Mouse (Mus musculus) embryonic fibroblast, embryonic 13.5 days (primary cell): ENCODE measurements at regions not wholly inside any gene's neighbourhood (a gene's known extent, or its start where the extent isn't known, plus 50 kb on each side); places are given as distances from the start of the nearest gene placed in this dataset.
A peak's percentile ranks its signal among the peaks of the same experiment; 100 is the strongest.

Experiments used
- H3K27ac ChIP-seq: 2 replicates; pipeline ENCODE4 v1.5.1; 2012; ENCODE audit warnings: low read length, control low read depth, inconsistent platforms; ENCODE audit not compliant: insufficient read depth
- H3K4me1 ChIP-seq: 2 replicates; pipeline ENCODE4 v1.6.1; 2011; ENCODE audit warnings: low read length; ENCODE audit not compliant: control insufficient read depth, insufficient read depth
- H3K4me3 ChIP-seq: 2 replicates; pipeline ENCODE4 v1.5.1; 2011; ENCODE audit warnings: mild to moderate bottlenecking, control low read depth, low read length; ENCODE audit not compliant: insufficient read depth
- CTCF ChIP-seq: IDR thresholded peaks from 2 replicates; pipeline ENCODE4 v1.5.1; 2011; ENCODE audit warnings: mild to moderate bottlenecking, control low read depth, low read length, moderate library complexity, borderline replicate concordance; ENCODE audit not compliant: insufficient read depth
- POLR2A ChIP-seq: IDR thresholded peaks from 2 replicates; pipeline ENCODE4 v1.6.1; 2011; ENCODE audit warnings: low read depth, mild to moderate bottlenecking, control low read depth, low read length, moderate library complexity

GRCm38 (mm10) chr10:120666985-120667677, 190.9 kb upstream of the Hmga2 start:
- Histone ChIP-seq H3K27ac (peak overlapping the region; percentile 93), H3K4me3 (no peak overlapping the region), H3K4me1 (peaks cover 2% of the 10 kb centered on the region; the same call in 1 of the 2 replicates)
- TF ChIP-seq CTCF (peak; percentile 68; the same call in 1 of the 2 replicates), POLR2A (no peak)

GRCm38 (mm10) chr10:120666202-120666860, 190.1 kb upstream of the Hmga2 start:
- Histone ChIP-seq H3K4me3 (no peak overlapping the region), H3K27ac (peak overlapping the region; percentile 93), H3K4me1 (peaks cover 2% of the 10 kb centered on the region; the same call in 1 of the 2 replicates)
- TF ChIP-seq CTCF = no peak
- TF ChIP-seq POLR2A = no peak

- no peak for TF ChIP-seq CTCF
- TF ChIP-seq POLR2A = no peak
- Histone ChIP-seq H3K4me3 (no peak overlapping the region), H3K27ac (peak overlapping the region; percentile 93), H3K4me1 (peaks cover 2% of the 10 kb centered on the region; the same call in 1 of the 2 replicates)
Measured at GRCm38 (mm10) chr10:120665670-120666069, 189.4 kb upstream of the Hmga2 start.

- peaks cover 2% of the 10 kb centered on the region; the same call in 1 of the 2 replicates for H3K4me1 ChIP-seq
- H3K4me3 ChIP-seq = no peak overlapping the region
- TF ChIP-seq POLR2A (no peak), CTCF (no peak)
- no peak overlapping the region for H3K27ac ChIP-seq
Measured at GRCm38 (mm10) chr10:120664419-120664818, 188.2 kb upstream of the Hmga2 start.

GRCm38 (mm10) chr10:120663396-120663795, 187.1 kb upstream of the Hmga2 start:
- Histone ChIP-seq H3K27ac (no peak overlapping the region), H3K4me1 (peaks cover 2% of the 10 kb centered on the region; the same call in 1 of the 2 replicates)
- TF ChIP-seq CTCF (no peak), POLR2A (no peak)

GRCm38 (mm10) chr10:120660503-120660902, 184.2 kb upstream of the Hmga2 start:
- TF ChIP-seq CTCF (no peak), POLR2A (no peak)
- no peak overlapping the region for H3K4me3 ChIP-seq
- H3K27ac ChIP-seq = no peak overlapping the region
- H3K4me1 ChIP-seq = no peaks in the 10 kb centered on the region; the same call in 1 of the 2 replicates

More at GRCm38 (mm10) chr10:120663396-120663795, 187.1 kb upstream of the Hmga2 start:
- H3K4me3 ChIP-seq = no peak overlapping the region

- no peak for TF ChIP-seq CTCF
- no peak for TF ChIP-seq POLR2A
- H3K27ac ChIP-seq = peak overlapping the region; percentile 37
- peaks cover 24% of the 10 kb centered on the region for H3K4me1 ChIP-seq
- H3K4me3 ChIP-seq = no peak overlapping the region
Measured at GRCm38 (mm10) chr10:120655238-120655931, 179.1 kb upstream of the Hmga2 start.

- Histone ChIP-seq H3K27ac (peak overlapping the region; percentile 77), H3K4me1 (peaks cover 32% of the 10 kb centered on the region)
- no peak for TF ChIP-seq CTCF
- TF ChIP-seq POLR2A = peak; percentile 7; the same call in 1 of the 2 replicates
Measured at GRCm38 (mm10) chr10:120652525-120653215, 176.4 kb upstream of the Hmga2 start.

GRCm38 (mm10) chr10:120651845-120652244, 175.6 kb upstream of the Hmga2 start:
- Histone ChIP-seq H3K4me3 (no peak overlapping the region), H3K4me1 (peaks cover 37% of the 10 kb centered on the region), H3K27ac (peak overlapping the region; percentile 77)
- TF ChIP-seq POLR2A = no peak
- TF ChIP-seq CTCF = no peak

More at GRCm38 (mm10) chr10:120652525-120653215, 176.4 kb upstream of the Hmga2 start:
- H3K4me3 ChIP-seq = no peak overlapping the region

GRCm38 (mm10) chr10:120650336-120650735, 174.1 kb upstream of the Hmga2 start:
- H3K4me3 ChIP-seq = no peak overlapping the region
- TF ChIP-seq POLR2A (no peak), CTCF (no peak)
- H3K27ac ChIP-seq = no peak overlapping the region
- H3K4me1 ChIP-seq = peaks cover 37% of the 10 kb centered on the region
